Mouse (Mus musculus): ENCODE data around the gene Mcub.

DNA sequence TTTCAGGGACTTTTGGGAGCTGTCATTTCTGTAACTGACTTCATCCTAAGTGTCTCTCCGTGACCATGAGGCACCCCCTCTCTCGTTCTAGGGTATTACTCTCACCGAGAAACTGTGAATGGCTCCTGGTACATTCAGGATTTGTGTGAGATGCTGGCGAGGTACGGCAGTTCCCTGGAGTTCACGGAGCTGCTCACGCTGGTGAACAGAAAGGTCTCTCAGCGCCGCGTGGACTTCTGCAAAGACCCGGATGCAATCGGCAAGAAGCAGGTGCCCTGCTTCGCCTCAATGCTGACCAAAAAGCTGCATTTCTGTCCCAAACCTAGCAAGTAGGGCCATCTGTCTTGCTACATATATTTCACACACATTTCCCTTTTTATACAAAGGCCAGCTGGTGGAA is 56.8 kb downstream of the Mcub start:
- no peak for TF ChIP-seq CTCF (IDR thresholded peaks at IDR 0.05; ENCODE audit: extremely low read depth, insufficient read depth, low read length)
- TF ChIP-seq POLR2A (IDR thresholded peaks at IDR 0.05; ENCODE audit: extremely low read depth, insufficient read depth, low read length), result no peak

All from cortical plate, adult 2 months (tissue).